Mouse (Mus musculus): ENCODE results near the gene Sec13.

- TF ChIP-seq CTCF (IDR thresholded peaks at IDR 0.05; ENCODE audit: extremely low read depth, insufficient read depth, low read length) (no peak), POLR2A (IDR thresholded peaks at IDR 0.05; ENCODE audit: extremely low read depth, insufficient read depth, low read length) (no peak)
Measured at GRCm38 (mm10) chr6:113787459-113787968, 47.0 kb upstream of the Sec13 start.

Data from cortical plate, adult 2 months (tissue).